Mouse (Mus musculus): Measurements from ENCODE around the gene Krtap11-1.

GRCm38 (mm10) chr16:89537349-89537748 is 33.6 kb downstream of the Krtap11-1 start:
- TF ChIP-seq CTCF (conservative IDR thresholded peaks at IDR 0.05; ENCODE audit: low read length), result no peak
- no peak for TF ChIP-seq NANOG (IDR thresholded peaks at IDR 0.05; ENCODE audit: borderline replicate concordance, low read length)

All from E14TG2a.4 (cell line).